9 mouse cellular contexts compared by ENCODE assay signal in genomic region chr3:127913885-127914709, GRCm38 (mm10). TPM values are rescaled to one million over a fixed set of nuclear protein-coding genes. Genes with fewer than 3 reads are reported as not detected.
DNase-seq lines count a peak whose midpoint lies in the region; ATAC-seq and TF ChIP-seq lines count a peak whose summit lies in the region.
"Had no signal": no experiment of that assay in that cellular context is flagged by ENCODE, and none has a peak within 500 bp of the region (broad histone marks: within the 10 kb centered on the region; RNA-seq: fewer than 3 reads in every experiment).

No protein-coding gene starts in this region.

- no peaks in the 10 kb centered on the region for H3K36me3 ChIP-seq in heart, postnatal 0 days (replicated peaks; ENCODE audit: control insufficient read depth, insufficient read depth, low read length)
- no peaks in the 10 kb centered on the region for H3K36me3 ChIP-seq in hindbrain, embryonic 14.5 days (replicated peaks; ENCODE audit: control insufficient read depth, insufficient read depth)

- peak; percentile 14; the same call in 1 of the 2 replicates for ATAC-seq in common myeloid progenitor, adult 5-6 weeks (replicated peaks; ENCODE audit: low read depth, poor library complexity, severe bottlenecking)
- peak; percentile 87 for ATAC-seq in heart, postnatal 0 days (ENCODE audit: insufficient read depth, low read depth)
- no peak for ATAC-seq in hindbrain, embryonic 14.5 days (ENCODE audit: low FRiP score)

- no peak for TF ChIP-seq EP300 in heart, postnatal 0 days (IDR thresholded peaks at IDR 0.05; ENCODE audit: low read depth)

- intact Hi-C loops in gastrocnemius, adult 2 months (cut with DNase I) = no loop called here
- intact Hi-C loops in gastrocnemius, postnatal 36 days (cut with DNase I) = no loop called here

- peaks cover 5% of the 10 kb centered on the region; the same call in 1 of the 2 replicates for H3K4me1 ChIP-seq in heart, postnatal 0 days (ENCODE audit: control insufficient read depth, insufficient read depth)
- H3K4me1 ChIP-seq in hindbrain, embryonic 14.5 days (replicated peaks; ENCODE audit: control insufficient read depth, insufficient read depth, low read length) = no peaks in the 10 kb centered on the region

- TF ChIP-seq CTCF in gastrocnemius, adult 2 months (IDR thresholded peaks at IDR 0.05) = no peak
- no peak for TF ChIP-seq CTCF in heart, postnatal 0 days (IDR thresholded peaks at IDR 0.05; ENCODE audit: low read depth)

- 18% methylated on average over 16 of the region's 16 CpGs for WGBS in heart, postnatal 0 days
- 59% methylated on average over 16 of the region's 16 CpGs for WGBS in hindbrain, embryonic 14.5 days

- peak overlapping the region; percentile 52 for H3K4me3 ChIP-seq in gastrocnemius, adult 2 months
- peak overlapping the region; percentile 39 for H3K4me3 ChIP-seq in heart, postnatal 0 days (ENCODE audit: low read depth, low read length)
- H3K4me3 ChIP-seq in hindbrain, embryonic 14.5 days (replicated peaks; ENCODE audit: low read length) = no peak overlapping the region

- peak overlapping the region; percentile 57 for H3K4me2 ChIP-seq in heart, postnatal 0 days (ENCODE audit: low read depth, low read length)
- H3K4me2 ChIP-seq in hindbrain, embryonic 14.5 days (replicated peaks) = no peak overlapping the region

- DNase-seq in gastrocnemius, adult 2 months = no peak
- DNase-seq in gastrocnemius, postnatal 36 days = no peak
- peak; percentile 82 for DNase-seq in heart, postnatal 0 days (ENCODE audit: low spot score)
- peak; percentile 16 for DNase-seq in lung, postnatal 25 days (ENCODE audit: low spot score)
- DNase-seq in kidney, adult 18-20 months = no peak
- DNase-seq in cerebellum, adult 9-11 months = no peak
- DNase-seq in hindbrain, embryonic 14.5 days (ENCODE audit: low spot score) = no peak
- DNase-seq: layer of hippocampus, adult 9-11 months had no signal

- no peaks in the 10 kb centered on the region for H3K9me3 ChIP-seq in heart, postnatal 0 days (replicated peaks; ENCODE audit: control insufficient read depth, low read length)
- H3K9me3 ChIP-seq in hindbrain, embryonic 14.5 days (ENCODE audit: control insufficient read depth, low read length) = peaks cover 3% of the 10 kb centered on the region; the same call in 1 of the 2 replicates

- H3K9ac ChIP-seq in heart, postnatal 0 days (replicated peaks; ENCODE audit: low read depth, low read length) = peak overlapping the region; percentile 46; the same call in 1 of the 2 replicates
- H3K9ac ChIP-seq in hindbrain, embryonic 14.5 days = no peak overlapping the region

- no peaks in the 10 kb centered on the region for H3K27me3 ChIP-seq in heart, postnatal 0 days (ENCODE audit: control insufficient read depth, insufficient read depth, low read length)
- no peaks in the 10 kb centered on the region for H3K27me3 ChIP-seq in hindbrain, embryonic 14.5 days (ENCODE audit: control insufficient read depth, insufficient read depth, low read length)

- H3K27ac ChIP-seq in gastrocnemius, adult 2 months = peak overlapping the region; percentile 82
- H3K27ac ChIP-seq in heart, postnatal 0 days (ENCODE audit: low read depth) = peak overlapping the region; percentile 74
- H3K27ac ChIP-seq in hindbrain, embryonic 14.5 days = no peak overlapping the region

RNA-seq across cellular contexts. Expression of gene Fam241a, which starts 18.0 kb away (rescaled TPM):
- 1 to 10 TPM; 3.5 to 4.2 TPM for total RNA-seq in gastrocnemius, adult 2 months (2021)
- total RNA-seq in gastrocnemius, postnatal 36 days (2021) = 1 to 10 TPM; 2.8 to 3.4 TPM
- total RNA-seq in common myeloid progenitor, adult 5-6 weeks (2017) = 20.1 and 22.3 TPM in 2 replicates
- total RNA-seq in heart, postnatal 0 days (2014; rRNA removed; ENCODE audit: low replicate concordance) = 9.1 and 10.1 TPM in 2 replicates
- 7.8 and 8.3 TPM in 2 replicates for polyA plus RNA-seq in heart, postnatal 0 days (2015; fragmentation: Nextera tagmentation; extraction: Ambion mirVana)
- 9.9 and 10.4 TPM in 2 replicates for polyA plus RNA-seq in hindbrain, embryonic 14.5 days (2014; fragmentation: Nextera tagmentation; extraction: Ambion mirVana)

Comparison
In these comparisons a context has a peak if more than half of its experiments do, and no peak if none do; other contexts are left out.
1. DNase-seq: peak in heart, postnatal 0 days (single experiment) and lung, postnatal 25 days (single experiment); none in gastrocnemius, adult 2 months (single experiment), gastrocnemius, postnatal 36 days (0 of 2), kidney, adult 18-20 months (single experiment), cerebellum, adult 9-11 months (single experiment) and hindbrain, embryonic 14.5 days (single experiment).